Mouse (Mus musculus): ENCODE results near the gene Cep112. TPM values are rescaled to one million over a fixed set of nuclear protein-coding genes. Genes with fewer than 3 reads are reported as not detected.

Gene Cep112
- total RNA-seq (2023) = not detected

GRCm38 (mm10) chr11:108424889-108425591 lies at the start of gene Cep112:
Gene Cep112 (plus strand): TSS chr11:108425192.

Other genes with a start within 250 kb of the Cep112 start
- gene Apoh, start 81.8 kb upstream of the Cep112 start, total RNA-seq (2023) = not detected
- 64.6 TPM for gene Prkca, start 81.3 kb upstream of the Cep112 start, total RNA-seq (2023)